Mouse (Mus musculus) cerebellum, postnatal 14 days (tissue): Measurements from ENCODE around the gene Gm3727.
"Not testable (repeated sequence)": the region's sequence is repeated elsewhere in the genome, so short reads cannot be mapped to it uniquely, and the experiment has no call there.

Source experiments
- DNase-seq, 2 experiments: peaks; one replicate each; pipeline ENCODE4 v3.0.0; 2021; ENCODE audit warnings: mixed read lengths in 2 of 2

The Gm3727 gene

GRCm38 (mm10) chr14:7264614-7265013 is at the start of gene Gm3727:
Gene Gm3727, minus strand, starts transcription at chr14:7264714.
- not testable (repeated sequence) for DNase-seq

DNA sequence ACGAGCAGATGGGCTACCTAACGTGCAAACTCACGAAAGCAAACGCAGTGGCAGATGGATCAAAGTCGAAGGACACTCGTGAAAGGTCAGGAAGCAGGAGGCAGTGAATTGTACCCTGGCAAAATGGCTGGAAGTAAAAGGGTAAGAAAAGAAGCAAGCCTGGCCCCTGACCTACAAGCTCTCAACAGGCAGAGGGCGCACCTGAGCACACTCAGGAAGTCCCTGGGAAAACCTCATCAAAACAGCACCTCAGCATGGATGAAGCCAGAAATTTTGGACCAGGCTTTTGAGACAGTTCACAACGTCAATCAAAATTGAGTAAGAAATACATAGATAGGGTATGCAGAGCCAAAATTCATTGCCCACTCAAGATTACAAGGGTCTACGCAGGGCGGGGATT is 21.0 kb downstream of the Gm3727 start:
- peak; percentile 10 to 22 for DNase-seq
